Mouse (Mus musculus) lung, adult 18-20 months (tissue): Measurements from ENCODE around the gene Pym1.

Experiments
- DNase-seq, 2 experiments: peaks; one replicate each; pipeline ENCODE4 v3.0.0; 2022; ENCODE audit warnings: mixed read lengths in 2 of 2

Gene Pym1

DNA sequence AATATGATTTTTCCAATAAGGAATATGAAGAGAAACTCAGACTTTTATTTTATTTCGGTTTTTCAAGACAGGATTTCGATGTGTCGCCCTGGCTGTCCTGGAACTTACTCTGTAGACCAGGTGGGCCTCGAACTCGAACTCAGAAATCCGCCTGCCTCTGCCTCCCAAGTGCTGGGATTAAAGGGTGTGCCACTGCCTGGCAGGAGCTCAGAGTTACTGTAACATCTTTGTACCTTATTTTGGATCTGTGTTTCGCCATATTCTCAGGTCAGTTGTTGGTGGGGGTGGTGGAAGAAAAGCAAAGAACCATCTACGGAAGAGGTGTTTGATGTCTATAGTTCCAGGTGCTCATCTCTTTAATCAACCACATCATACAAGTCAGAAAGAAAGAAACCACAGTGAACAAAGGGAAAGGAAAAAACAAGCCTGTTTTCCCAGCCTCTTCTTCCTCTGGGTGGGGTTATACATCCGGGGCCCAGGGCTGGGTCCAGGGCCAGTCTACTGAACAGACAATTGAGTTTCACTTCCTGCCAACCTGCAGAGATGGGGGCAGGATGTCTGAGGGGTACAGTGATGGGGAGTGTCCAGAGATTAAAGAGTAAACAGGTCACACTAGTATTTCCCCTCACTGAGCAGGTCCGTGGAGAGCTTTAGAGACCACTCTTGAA is 1.6 kb upstream of the Pym1 start:
- peak; percentile 35 to 37 for DNase-seq

DNA sequence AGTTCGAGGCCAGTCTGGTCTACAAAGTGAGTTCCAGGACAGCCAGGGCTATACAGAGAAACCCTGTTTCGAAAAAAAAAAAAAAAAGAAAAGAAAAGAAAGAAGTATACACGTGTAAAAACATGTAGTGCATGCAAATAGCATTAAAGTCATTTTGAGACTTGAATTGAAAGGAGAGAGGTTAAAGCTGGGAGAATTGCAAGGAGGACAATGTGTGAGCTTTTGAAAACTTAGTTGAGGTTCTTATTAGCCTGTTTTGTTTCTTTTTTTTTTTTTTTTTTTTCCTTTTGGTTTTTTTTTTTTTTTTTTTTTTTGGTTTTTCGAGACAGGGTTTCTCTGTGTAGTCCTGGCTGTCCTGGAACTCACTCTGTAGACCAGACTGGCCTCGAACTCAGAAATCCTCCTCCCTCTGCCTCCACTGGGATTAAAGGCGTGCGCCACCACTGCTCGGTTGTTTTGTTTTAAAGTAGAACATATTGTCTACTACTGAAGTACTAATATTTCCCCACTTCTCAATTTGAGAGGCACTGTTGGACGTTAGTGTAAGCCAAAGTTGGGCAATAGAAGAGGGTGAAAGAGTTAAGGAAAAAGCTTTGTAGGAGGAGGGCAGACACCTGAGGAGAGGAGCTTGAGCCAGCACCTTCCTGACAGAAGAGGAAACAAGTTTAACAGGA is 580 bp upstream of the Pym1 start:
- no peak for DNase-seq

- DNase-seq = peak; percentile 76
Measured at GRCm38 (mm10) chr10:128748252-128748864, 669 bp downstream of the Pym1 start.

- DNase-seq = no peak
Measured at GRCm38 (mm10) chr10:128772895-128773294, 25.2 kb downstream of the Pym1 start.

DNA sequence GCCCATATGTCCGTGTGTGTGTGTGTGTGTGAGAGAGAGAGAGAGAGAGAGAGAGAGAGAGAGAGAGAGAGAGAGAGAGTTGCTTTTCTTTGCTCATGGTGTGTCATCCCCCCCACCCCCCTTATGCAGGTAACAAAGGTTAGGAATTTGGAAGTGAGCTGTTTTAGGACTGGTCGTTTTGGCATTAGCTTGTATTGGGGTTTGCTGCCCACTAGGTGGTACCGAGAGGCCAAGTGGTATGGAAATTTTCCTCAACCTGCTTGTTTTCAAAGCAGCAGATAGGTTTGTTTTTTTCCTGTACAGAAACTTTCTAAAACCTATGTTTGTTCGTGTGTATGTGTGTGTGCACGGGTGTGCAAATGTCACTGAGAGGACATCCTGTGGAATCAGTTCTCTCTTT is 26.0 kb downstream of the Pym1 start:
- no peak for DNase-seq

DNA sequence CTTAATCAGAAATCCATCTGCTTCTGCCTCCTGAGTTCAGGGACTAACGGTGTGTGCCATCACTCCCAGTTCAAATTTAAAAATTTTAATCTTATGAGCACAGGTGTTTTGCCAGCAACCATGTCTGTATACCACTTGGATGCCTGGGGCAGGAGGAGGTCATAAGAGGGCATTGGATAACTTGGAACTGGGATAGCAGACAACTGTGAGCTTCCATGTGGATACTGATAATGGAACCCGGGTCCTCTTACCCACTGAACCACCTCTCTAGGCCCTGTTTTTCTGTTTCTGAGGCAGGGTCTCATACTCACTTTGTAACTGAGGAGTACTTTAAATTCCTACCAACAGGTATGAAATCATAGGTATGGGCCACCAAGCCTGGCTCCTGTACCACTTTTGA is 30.8 kb downstream of the Pym1 start:
- no peak for DNase-seq

GRCm38 (mm10) chr10:128779011-128779795 is 31.5 kb downstream of the Pym1 start:
- DNase-seq = peak; percentile 88 to 93

GRCm38 (mm10) chr10:128780200-128780599 is 32.5 kb downstream of the Pym1 start:
- peak; percentile 24 to 25 for DNase-seq

GRCm38 (mm10) chr10:128790398-128791124 is 42.9 kb downstream of the Pym1 start, which contains the start of gene Mmp19:
TSS of gene Mmp19 (plus strand) at chr10:128790910.
- DNase-seq = peak; percentile 30 to 31

DNA sequence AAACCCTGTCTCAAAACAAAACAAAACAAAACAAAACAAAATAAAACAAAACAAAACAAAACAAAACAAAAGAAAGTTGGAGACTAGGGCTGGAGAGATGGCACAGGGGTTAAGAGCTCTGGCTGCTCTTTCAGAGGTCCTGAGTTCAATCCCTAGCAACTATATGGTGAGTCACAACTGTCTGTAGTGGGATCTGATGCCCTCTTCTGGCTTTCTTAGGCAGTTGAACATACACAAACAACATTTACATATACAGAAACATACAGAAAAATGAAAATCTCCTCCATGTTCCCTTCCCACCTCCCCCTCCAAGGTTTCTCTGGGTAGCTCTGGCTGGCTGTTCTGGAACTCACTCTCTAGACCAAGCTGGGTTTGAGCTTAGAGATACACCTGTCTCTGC is 44.4 kb downstream of the Pym1 start:
- DNase-seq = no peak

GRCm38 (mm10) chr10:128793258-128793657 is 45.6 kb downstream of the Pym1 start:
- DNase-seq = no peak

DNA sequence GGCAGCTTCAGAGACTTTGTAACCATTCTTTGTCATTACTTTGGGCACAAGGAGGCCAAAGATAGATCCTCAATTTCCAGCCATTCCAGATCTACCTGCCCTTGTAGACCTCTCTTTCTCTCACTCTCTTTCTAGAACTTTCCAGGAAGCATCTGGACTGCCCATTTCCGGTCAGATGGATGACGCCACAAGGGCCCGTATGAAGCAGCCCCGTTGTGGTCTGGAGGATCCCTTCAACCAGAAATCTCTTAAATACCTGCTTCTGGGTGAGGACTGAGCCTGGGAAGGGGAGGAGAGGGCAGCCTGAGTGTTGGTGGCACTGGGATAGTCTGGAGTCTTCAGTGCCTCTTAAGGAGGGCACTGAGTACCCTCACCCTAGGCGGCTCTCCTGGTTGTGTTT is 46.7 kb downstream of the Pym1 start:
- DNase-seq = no peak

GRCm38 (mm10) chr10:128795581-128795980 is 47.9 kb downstream of the Pym1 start:
- DNase-seq = no peak

DNA sequence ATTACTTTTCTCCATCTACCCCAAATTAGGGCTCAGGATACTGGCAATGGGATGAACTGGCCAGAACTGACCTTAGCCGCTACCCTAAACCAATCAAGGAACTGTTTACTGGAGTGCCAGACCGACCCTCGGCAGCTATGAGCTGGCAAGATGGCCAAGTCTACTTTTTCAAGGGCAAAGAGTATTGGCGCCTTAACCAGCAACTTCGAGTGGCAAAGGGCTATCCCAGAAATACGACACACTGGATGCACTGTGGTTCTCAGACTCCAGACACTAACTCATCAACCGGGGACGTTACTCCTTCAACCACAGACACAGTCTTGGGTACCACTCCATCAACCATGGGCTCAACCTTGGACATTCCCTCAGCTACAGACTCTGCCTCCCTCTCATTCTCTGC is 51.0 kb downstream of the Pym1 start:
- DNase-seq = no peak

- DNase-seq = no peak
Measured at GRCm38 (mm10) chr10:128801981-128802495, 54.3 kb downstream of the Pym1 start.

DNA sequence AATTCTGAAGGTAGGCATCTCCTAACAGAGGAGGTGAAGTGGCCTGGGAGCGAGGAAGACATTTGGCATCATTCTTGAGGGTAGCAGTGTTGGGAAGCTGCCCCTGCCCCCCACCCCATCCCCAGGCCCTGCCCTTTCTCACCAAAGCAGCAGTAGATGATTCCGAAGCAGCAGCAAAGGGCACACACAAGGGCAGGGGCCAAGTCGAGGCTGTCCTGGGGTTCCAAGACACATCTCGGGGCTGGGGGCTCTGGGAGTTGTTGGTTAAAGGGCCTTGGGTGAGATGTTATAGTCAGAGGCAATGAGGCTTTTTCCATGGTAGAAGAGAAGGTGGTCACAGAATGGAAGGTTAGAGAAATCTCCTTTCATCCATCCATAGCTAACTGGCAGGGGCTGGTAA is 55.3 kb downstream of the Pym1 start:
- DNase-seq = no peak

DNA sequence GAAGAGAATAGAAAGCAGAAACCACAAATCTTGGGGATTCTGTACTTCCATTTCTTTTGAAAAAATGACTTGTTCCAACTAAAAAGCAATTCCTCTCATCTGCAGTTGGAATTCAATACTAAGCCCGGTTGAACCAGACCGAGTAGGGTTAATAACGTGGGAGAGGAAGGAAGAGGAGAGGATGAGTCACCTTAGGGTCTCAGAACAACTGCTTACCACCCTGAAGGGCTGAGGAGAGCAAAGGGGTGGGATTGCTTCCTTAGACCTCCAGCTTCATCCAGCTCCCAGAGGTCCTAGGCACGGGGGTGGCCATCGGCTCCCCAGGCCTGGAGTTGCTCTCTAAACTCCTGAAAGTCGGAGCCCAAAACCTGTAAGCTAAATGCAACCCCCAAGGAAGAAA is 55.7 kb downstream of the Pym1 start:
- DNase-seq = no peak

- DNase-seq = peak; percentile 60 to 68
Measured at GRCm38 (mm10) chr10:128803771-128804270, 56.1 kb downstream of the Pym1 start, which contains the start of gene Dnajc14. TSS of gene Dnajc14 (plus strand) at chr10:128804062.

DNA sequence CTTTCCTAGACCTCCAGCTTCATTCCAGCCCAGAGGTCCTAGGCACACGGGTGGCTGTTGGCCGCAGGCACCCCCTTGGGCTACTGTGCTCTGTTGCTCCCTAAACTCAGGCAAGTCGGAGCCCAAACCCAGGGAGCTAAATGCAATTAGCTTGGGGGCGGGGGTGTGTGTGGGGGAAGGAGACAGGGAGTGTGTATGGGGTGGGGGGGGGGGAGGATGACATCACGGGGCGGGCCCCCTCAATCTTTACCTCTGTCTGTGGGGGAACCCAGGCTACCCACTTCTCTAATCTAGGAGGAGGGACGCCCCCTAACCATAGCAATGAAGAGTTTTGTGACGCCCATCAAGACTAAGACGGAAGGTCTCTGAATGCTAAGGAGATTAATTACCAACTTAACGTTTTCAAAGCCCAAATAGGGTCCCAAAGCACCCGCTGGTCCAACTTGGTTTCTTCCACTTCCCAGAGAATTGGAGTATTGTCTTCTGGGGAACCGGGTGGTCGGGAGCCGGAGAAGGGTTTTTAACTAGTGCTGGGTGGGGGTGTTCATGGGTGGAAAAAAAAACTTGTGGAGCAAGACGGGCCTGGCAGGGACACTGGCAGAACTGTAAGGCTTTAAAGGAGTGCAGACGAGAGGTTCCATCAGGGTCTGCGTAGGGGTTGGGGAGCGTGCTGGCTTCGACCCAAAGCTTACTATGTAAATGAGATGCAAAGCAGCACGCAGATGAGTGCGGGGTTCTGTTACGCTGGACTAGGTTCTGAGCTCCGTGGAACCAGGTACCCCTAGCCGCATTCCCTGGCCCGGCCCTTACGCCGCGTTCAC is 56.8 kb downstream of the Pym1 start, which contains the start of gene Tmem198b:
Gene Tmem198b (minus strand): TSS at position 100 of the 821 bp plus-strand sequence.
- peak; percentile 58 to 62 for DNase-seq

DNA sequence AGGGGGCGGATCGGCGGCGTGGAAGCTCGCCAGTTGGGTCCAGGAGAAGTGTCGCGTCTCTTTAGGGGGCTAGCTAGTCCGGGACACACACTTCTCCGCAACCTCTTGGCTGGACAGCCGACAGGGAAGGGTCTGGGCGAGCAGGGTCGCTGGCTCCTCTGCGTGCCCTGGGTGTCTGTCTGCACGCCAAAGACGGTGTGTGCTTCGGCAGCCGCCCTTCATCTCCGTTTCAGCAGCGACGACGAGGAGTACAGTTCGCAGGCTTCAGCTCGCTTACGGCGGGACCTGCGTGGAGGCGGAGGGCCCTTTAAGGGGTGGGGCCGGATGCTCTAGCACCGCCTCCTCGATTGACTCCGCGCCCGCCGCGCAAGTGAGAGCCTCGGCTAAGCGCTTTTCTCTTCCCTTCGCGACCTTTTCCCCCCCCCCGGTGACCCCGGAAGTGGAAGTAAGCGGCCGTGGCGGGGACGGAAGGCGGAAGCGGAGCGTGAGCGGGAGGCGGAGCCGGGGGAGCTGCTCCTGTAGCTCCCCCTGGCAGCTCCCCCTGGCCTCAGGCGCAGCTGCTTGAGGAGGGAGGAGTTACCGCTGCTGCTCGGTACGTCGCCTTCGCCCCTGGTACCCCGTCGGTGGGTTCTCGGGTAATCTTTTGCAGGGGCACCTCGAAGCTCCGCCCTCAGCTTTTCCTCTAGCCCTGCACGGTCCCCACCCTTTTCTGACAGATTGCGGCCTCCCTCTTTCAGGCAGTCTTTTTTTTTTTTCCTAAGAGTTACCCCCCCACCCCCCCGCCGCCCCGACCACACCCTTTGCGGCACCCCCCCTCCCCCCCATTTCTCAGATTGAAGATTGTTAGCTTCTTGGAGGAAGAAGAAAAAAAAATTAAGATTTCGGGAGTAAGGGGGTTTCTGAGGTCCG is 57.7 kb downstream of the Pym1 start:
- DNase-seq = peak; percentile 97
